In genomic region chr11:43098795-43099425, GRCm38 (mm10) we compare ENCODE assay signal across 26 mouse cellular contexts. TPM values are rescaled to one million over a fixed set of nuclear protein-coding genes. Genes with fewer than 3 reads are reported as not detected.
DNase-seq lines count a peak whose midpoint lies in the region; ATAC-seq lines count a peak whose summit lies in the region.
"Had no signal": no experiment of that assay in that cellular context is flagged by ENCODE, and none has a peak within 500 bp of the region (broad histone marks: within the 10 kb centered on the region; RNA-seq: fewer than 3 reads in every experiment).

No protein-coding gene starts in this region.

- intact Hi-C loops in left cerebral cortex, postnatal 14 days (cut with DNase I), result no loop called here

- no peaks in the 10 kb centered on the region for H3K36me3 ChIP-seq in hindbrain, embryonic 15.5 days
- no peaks in the 10 kb centered on the region for H3K36me3 ChIP-seq in hindbrain, embryonic 13.5 days
- no peaks in the 10 kb centered on the region for H3K36me3 ChIP-seq in forebrain, embryonic 13.5 days (ENCODE audit: poor library complexity, severe bottlenecking)
- no peaks in the 10 kb centered on the region for H3K36me3 ChIP-seq in midbrain, embryonic 15.5 days (replicated peaks)
- H3K36me3 ChIP-seq: embryonic facial prominence, embryonic 15.5 days; heart, embryonic 15.5 days; kidney, embryonic 15.5 days; limb, embryonic 12.5 days; liver, embryonic 13.5 days had no signal

- peak; percentile 54; the same call in 1 of the 2 replicates for ATAC-seq in hindbrain, embryonic 15.5 days (ENCODE audit: low FRiP score, low read depth)
- ATAC-seq in hindbrain, embryonic 13.5 days (ENCODE audit: low FRiP score), result no peak
- peak; percentile 81 for ATAC-seq in forebrain, embryonic 13.5 days
- peak; percentile 56; the same call in 1 of the 2 replicates for ATAC-seq in midbrain, embryonic 15.5 days (replicated peaks)
- ATAC-seq: intestine, embryonic 16.5 days had no signal

- H3K27me3 ChIP-seq in hindbrain, embryonic 15.5 days, result no peaks in the 10 kb centered on the region
- no peaks in the 10 kb centered on the region for H3K27me3 ChIP-seq in hindbrain, embryonic 13.5 days
- H3K27me3 ChIP-seq in forebrain, embryonic 13.5 days, result no peaks in the 10 kb centered on the region
- no peaks in the 10 kb centered on the region for H3K27me3 ChIP-seq in midbrain, embryonic 15.5 days (replicated peaks)
- H3K27me3 ChIP-seq: embryonic facial prominence, embryonic 15.5 days; heart, embryonic 15.5 days; kidney, embryonic 15.5 days; limb, embryonic 12.5 days; liver, embryonic 13.5 days had no signal

- 72% methylated on average over 7 of the region's 7 CpGs for WGBS in hindbrain, embryonic 15.5 days
- WGBS in hindbrain, embryonic 13.5 days, result 75% methylated on average over 7 of the region's 7 CpGs
- WGBS in forebrain, embryonic 13.5 days, result 54% methylated on average over 7 of the region's 7 CpGs
- 65% methylated on average over 7 of the region's 7 CpGs for WGBS in midbrain, embryonic 15.5 days

- no peak overlapping the region for H3K9ac ChIP-seq in hindbrain, embryonic 15.5 days
- H3K9ac ChIP-seq in hindbrain, embryonic 13.5 days, result no peak overlapping the region
- H3K9ac ChIP-seq in forebrain, embryonic 13.5 days, result no peak overlapping the region
- H3K9ac ChIP-seq in midbrain, embryonic 15.5 days, result no peak overlapping the region
- H3K9ac ChIP-seq: embryonic facial prominence, embryonic 15.5 days; heart, embryonic 15.5 days; kidney, embryonic 15.5 days; limb, embryonic 12.5 days; liver, embryonic 13.5 days; lung, embryonic 14.5 days had no signal

- H3K4me2 ChIP-seq in hindbrain, embryonic 15.5 days, result no peak overlapping the region
- no peak overlapping the region for H3K4me2 ChIP-seq in hindbrain, embryonic 13.5 days
- H3K4me2 ChIP-seq in forebrain, embryonic 13.5 days, result no peak overlapping the region
- no peak overlapping the region for H3K4me2 ChIP-seq in midbrain, embryonic 15.5 days
- H3K4me2 ChIP-seq: embryonic facial prominence, embryonic 15.5 days; heart, embryonic 15.5 days; kidney, embryonic 15.5 days; limb, embryonic 12.5 days; liver, embryonic 13.5 days; lung, embryonic 14.5 days had no signal

- H3K4me3 ChIP-seq in hindbrain, embryonic 15.5 days, result no peak overlapping the region
- no peak overlapping the region for H3K4me3 ChIP-seq in hindbrain, embryonic 13.5 days
- H3K4me3 ChIP-seq in forebrain, embryonic 13.5 days, result no peak overlapping the region
- no peak overlapping the region for H3K4me3 ChIP-seq in midbrain, embryonic 15.5 days
- H3K4me3 ChIP-seq: embryonic facial prominence, embryonic 15.5 days; heart, adult 2 months; heart, embryonic 15.5 days; kidney, embryonic 15.5 days; limb, embryonic 12.5 days; liver, embryonic 13.5 days had no signal

- no peak overlapping the region for H3K27ac ChIP-seq in hindbrain, embryonic 15.5 days (replicated peaks)
- no peak overlapping the region for H3K27ac ChIP-seq in hindbrain, embryonic 13.5 days
- H3K27ac ChIP-seq in forebrain, embryonic 13.5 days, result no peak overlapping the region
- H3K27ac ChIP-seq in midbrain, embryonic 15.5 days, result no peak overlapping the region
- H3K27ac ChIP-seq: embryonic facial prominence, embryonic 15.5 days; heart, adult 2 months; heart, embryonic 15.5 days; kidney, embryonic 15.5 days; limb, embryonic 12.5 days; liver, embryonic 13.5 days; macrophage had no signal

- no peaks in the 10 kb centered on the region for H3K9me3 ChIP-seq in hindbrain, embryonic 15.5 days
- no peaks in the 10 kb centered on the region for H3K9me3 ChIP-seq in hindbrain, embryonic 13.5 days
- no peaks in the 10 kb centered on the region for H3K9me3 ChIP-seq in forebrain, embryonic 13.5 days (replicated peaks)
- no peaks in the 10 kb centered on the region for H3K9me3 ChIP-seq in midbrain, embryonic 15.5 days
- H3K9me3 ChIP-seq: embryonic facial prominence, embryonic 15.5 days; heart, embryonic 15.5 days; kidney, embryonic 15.5 days; limb, embryonic 12.5 days; liver, embryonic 13.5 days had no signal

- peak; percentile 20 to 27 for DNase-seq in left cerebral cortex, postnatal 14 days (ENCODE audit: low spot score in 2 of 2)
- no peak for DNase-seq in left cerebral cortex, adult 9 months (ENCODE audit: low spot score in 2 of 2)
- DNase-seq in ovary, postnatal 14 days (ENCODE audit: low spot score), result no peak
- DNase-seq in urinary bladder, postnatal 10 days (ENCODE audit: low spot score), result no peak
- DNase-seq: adrenal gland, postnatal 36 days; cerebellum, adult 2 months; cerebellum, postnatal 36 days; gastrocnemius, postnatal 14 days; heart, adult 2 months; heart, postnatal 4 days; kidney, postnatal 4 days; layer of hippocampus, postnatal 36 days; liver, embryonic 13.5 days; lung, embryonic 14.5 days; thymus, postnatal 4 days had no signal

- no peaks in the 10 kb centered on the region for H3K4me1 ChIP-seq in hindbrain, embryonic 15.5 days (replicated peaks)
- no peaks in the 10 kb centered on the region for H3K4me1 ChIP-seq in hindbrain, embryonic 13.5 days (replicated peaks)
- H3K4me1 ChIP-seq in forebrain, embryonic 13.5 days, result peaks cover 10% of the 10 kb centered on the region; the same call in 1 of the 2 replicates
- peaks cover 3% of the 10 kb centered on the region for H3K4me1 ChIP-seq in midbrain, embryonic 15.5 days
- H3K4me1 ChIP-seq: embryonic facial prominence, embryonic 15.5 days; heart, embryonic 15.5 days; kidney, embryonic 15.5 days; limb, embryonic 12.5 days; liver, embryonic 13.5 days had no signal

RNA-seq across cellular contexts. Expression of gene Atp10b, which starts 50.8 kb away (rescaled TPM):
- 0.22 and 0.34 TPM in 2 replicates for polyA plus RNA-seq in hindbrain, embryonic 15.5 days (2015; fragmentation: Nextera tagmentation; extraction: Ambion mirVana)
- polyA plus RNA-seq in hindbrain, embryonic 13.5 days (2015; fragmentation: Nextera tagmentation; extraction: Ambion mirVana), result 0.52 and 0.60 TPM in 2 replicates
- total RNA-seq in left cerebral cortex, postnatal 14 days (2021), result 1 to 10 TPM; 1.0 to 1.8 TPM
- 0.06 and 0.13 TPM in 2 replicates for polyA plus RNA-seq in forebrain, embryonic 13.5 days (2015; fragmentation: Nextera tagmentation; extraction: Ambion mirVana)
- 0.15 and 0.18 TPM in 2 replicates for polyA plus RNA-seq in midbrain, embryonic 15.5 days (2015; fragmentation: Nextera tagmentation; extraction: Ambion mirVana)
- total RNA-seq: heart, adult 2 months; heart, postnatal 4 days; monocyte, adult 5-6 weeks had no signal
- polyA plus RNA-seq: heart, embryonic 15.5 days; liver, embryonic 13.5 days; macrophage had no signal

Comparison
In these comparisons a context has a peak if more than half of its experiments do, and no peak if none do; other contexts are left out.
1. DNase-seq: peak in left cerebral cortex, postnatal 14 days (2 of 2); none in left cerebral cortex, adult 9 months (0 of 2), ovary, postnatal 14 days (single experiment) and urinary bladder, postnatal 10 days (single experiment).